In the genomic region with DNA sequence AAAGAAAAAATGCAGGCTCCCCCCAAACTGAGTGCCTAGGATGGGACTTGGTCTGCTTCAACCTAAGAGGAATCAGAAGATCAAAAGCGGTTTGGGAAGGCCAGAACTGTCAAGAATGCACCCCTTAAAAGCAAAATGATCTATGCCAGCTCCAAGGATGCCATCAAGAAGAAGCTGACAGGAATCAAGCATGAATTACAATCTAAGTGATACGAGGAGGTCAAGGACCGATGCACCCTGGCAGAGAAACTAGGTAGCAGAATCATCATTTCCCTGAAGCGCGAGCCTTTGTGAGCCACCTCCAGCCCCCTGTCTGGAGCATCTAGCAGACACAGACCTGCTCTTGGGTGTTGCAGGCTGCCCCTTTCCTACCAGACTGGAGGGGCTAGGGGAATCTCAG, we compare ENCODE assay signal across 19 mouse cellular contexts. TPM values are rescaled to one million over a fixed set of nuclear protein-coding genes. Genes with fewer than 3 reads are reported as not detected.
A peak's percentile ranks its signal among the peaks of the same experiment; 100 is the strongest.
DNase-seq lines count a peak whose midpoint lies in the region; TF ChIP-seq lines count a peak whose summit lies in the region.
"Had no signal": no experiment of that assay in that cellular context is flagged by ENCODE, and none has a peak within 500 bp of the region (broad histone marks: within the 10 kb centered on the region; RNA-seq: fewer than 3 reads in every experiment).

No protein-coding gene starts in this region.

- peaks cover 3% of the 10 kb centered on the region for H3K4me1 ChIP-seq in heart, adult 2 months (ENCODE audit: control insufficient read depth, insufficient read depth, low read length)

- no peak for TF ChIP-seq CTCF in heart, adult 2 months (IDR thresholded peaks at IDR 0.05)

- peak; percentile 29 to 85 for DNase-seq in adrenal gland, adult (ENCODE audit: inconsistent age in 2 of 2, low spot score in 1 of 2)
- DNase-seq in adrenal gland, postnatal 4 days (ENCODE audit: low spot score in 2 of 2), result no peak
- DNase-seq in adrenal gland, adult 8-10 months, result peak; percentile 54
- DNase-seq in adrenal gland, postnatal 14 days, result peak; percentile 30
- DNase-seq in adrenal gland, postnatal 36 days, result peak; percentile 37 to 50
- no peak for DNase-seq in heart, adult 2 months
- DNase-seq in left cerebral cortex, postnatal 14 days (ENCODE audit: low spot score in 2 of 2), result no peak
- DNase-seq: B cell, adult 2 months; cerebellum, adult 11-12 months; cerebellum, adult 2 months; cerebellum, adult 9-10 months; cerebellum, postnatal 10 days; cerebellum, postnatal 25 days; forebrain, postnatal 0 days had no signal

- H3K36me3 ChIP-seq in heart, adult 2 months (ENCODE audit: control insufficient read depth, insufficient read depth, low read length), result peaks cover 5% of the 10 kb centered on the region
- H3K36me3 ChIP-seq: embryonic facial prominence, embryonic 10.5 days; embryonic facial prominence, embryonic 12.5 days; forebrain, embryonic 15.5 days had no signal

- H3K4me3 ChIP-seq in heart, adult 2 months, result no peak overlapping the region
- H3K4me3 ChIP-seq: embryonic facial prominence, embryonic 10.5 days; embryonic facial prominence, embryonic 12.5 days; forebrain, embryonic 13.5 days; forebrain, embryonic 15.5 days had no signal

- no peak overlapping the region for H3K9ac ChIP-seq in heart, adult 2 months (ENCODE audit: low read depth, low read length)
- H3K9ac ChIP-seq: embryonic facial prominence, embryonic 12.5 days; forebrain, embryonic 13.5 days; forebrain, embryonic 15.5 days; forebrain, postnatal 0 days had no signal

- no peak overlapping the region for H3K27ac ChIP-seq in heart, adult 2 months
- H3K27ac ChIP-seq: embryonic facial prominence, embryonic 10.5 days; embryonic facial prominence, embryonic 12.5 days; forebrain, embryonic 13.5 days; forebrain, embryonic 15.5 days had no signal

- TF ChIP-seq EP300 in heart, adult 2 months (IDR thresholded peaks at IDR 0.05; ENCODE audit: insufficient read depth, low read depth, low read length), result no peak

- intact Hi-C loops in heart, adult 2 months (cut with DNase I), result no loop called here
- intact Hi-C loops in left cerebral cortex, postnatal 14 days (cut with DNase I), result no loop called here

- 85% methylated on average over 5 of the region's 5 CpGs for WGBS in heart, adult 2 months

- no peak for TF ChIP-seq POLR2A in heart, adult 2 months (IDR thresholded peaks at IDR 0.05; ENCODE audit: insufficient read depth, low read depth, low read length)

- no peaks in the 10 kb centered on the region for H3K27me3 ChIP-seq in heart, adult 2 months (ENCODE audit: control insufficient read depth, insufficient read depth, low read length)
- H3K27me3 ChIP-seq: CH12.LX; embryonic facial prominence, embryonic 12.5 days; forebrain, embryonic 13.5 days; forebrain, embryonic 15.5 days had no signal

- peaks cover 3% of the 10 kb centered on the region for H3K79me2 ChIP-seq in heart, adult 2 months (replicated peaks; ENCODE audit: control insufficient read depth, insufficient read depth, low read length)

RNA-seq across cellular contexts. Expression of a gene that starts 3.4 kb away (rescaled TPM):
- 1 to 10 TPM; 4.5 to 4.8 TPM for total RNA-seq in adrenal gland, postnatal 4 days (2021)
- total RNA-seq in adrenal gland, adult 8-10 months (2022), result 1 to 10 TPM; 3.5 to 4.9 (median 3.9) TPM
- 2.8 and 3.4 TPM in 2 replicates for total RNA-seq in adrenal gland, postnatal 14 days (2021)
- 1 to 10 TPM; 2.2 to 3.4 TPM for total RNA-seq in adrenal gland, postnatal 36 days (2021)
- total RNA-seq in heart, adult 2 months (2021), result under 1 TPM; 0.57 to 0.89 TPM
- polyA plus RNA-seq in heart, adult 2 months (2012; rRNA removed), result 0.61 and 1.1 TPM in 2 replicates
- total RNA-seq in left cerebral cortex, postnatal 14 days (2021), result 1 to 10 TPM; 1.4 to 1.6 TPM

RNA-seq across cellular contexts. Expression of a gene that starts 4.0 kb away (rescaled TPM):
- total RNA-seq in adrenal gland, postnatal 4 days (2021), result 100 to 1,000 TPM; 113 to 129 TPM
- 100 to 1,000 TPM in 2 of 4 experiments, 10 to 100 TPM in 2; 87.8 to 118 (median 94.8) TPM for total RNA-seq in adrenal gland, adult 8-10 months (2022)
- total RNA-seq in adrenal gland, postnatal 14 days (2021), result 97.8 and 100 TPM in 2 replicates
- total RNA-seq in adrenal gland, postnatal 36 days (2021), result 10 to 100 TPM; 88.8 to 91.5 TPM
- 10 to 100 TPM; 64.5 to 70.4 TPM for total RNA-seq in heart, adult 2 months (2021)
- polyA plus RNA-seq in heart, adult 2 months (2012; rRNA removed), result 21.8 and 45.5 TPM in 2 replicates
- total RNA-seq in left cerebral cortex, postnatal 14 days (2021), result 100 to 1,000 TPM; 105 to 106 TPM

Comparison
In these comparisons a context has a peak if more than half of its experiments do, and no peak if none do; other contexts are left out.
1. DNase-seq: peak in adrenal gland, adult (2 of 2), adrenal gland, adult 8-10 months (single experiment), adrenal gland, postnatal 14 days (single experiment) and adrenal gland, postnatal 36 days (2 of 2); none in adrenal gland, postnatal 4 days (0 of 2), heart, adult 2 months (0 of 2) and left cerebral cortex, postnatal 14 days (0 of 2).